Mouse (Mus musculus) midbrain, embryonic 15.5 days (tissue): ENCODE measurements at regions not wholly inside any gene's neighbourhood (a gene's known extent, or its start where the extent isn't known, plus 50 kb on each side); places are given as distances from the start of the nearest gene placed in this dataset.

Source experiments
- ATAC-seq: fragments of 200-750 bp; cut with Nextera tagmentation; replicated peaks from 2 replicates; pipeline ENCODE4 v1.8.0; 2017; ENCODE audit warnings: moderate TSS enrichment
- H3K27ac ChIP-seq: fragments of 300-500 bp; sonication (generic); 2 replicates; pipeline ENCODE4 v1.5.1; 2015; ENCODE audit warnings: mild to moderate bottlenecking, inconsistent platforms
- H3K27me3 ChIP-seq: fragments of 300-500 bp; sonication (generic); replicated peaks from 2 replicates; pipeline ENCODE4 v1.6.1; 2015; ENCODE audit warnings: inconsistent platforms
- H3K36me3 ChIP-seq: fragments of 300-500 bp; sonication (generic); replicated peaks from 2 replicates; pipeline ENCODE4 v1.6.1; 2015; ENCODE audit warnings: inconsistent platforms
- H3K4me1 ChIP-seq: fragments of 300-500 bp; sonication (generic); 2 replicates; pipeline ENCODE4 v1.6.1; 2015; ENCODE audit warnings: inconsistent platforms
- H3K4me2 ChIP-seq: fragments of 300-500 bp; sonication (generic); 2 replicates; pipeline ENCODE4 v1.6.1; 2015; ENCODE audit warnings: inconsistent platforms, mild to moderate bottlenecking, moderate library complexity
- H3K4me3 ChIP-seq: fragments of 300-500 bp; sonication (generic); 2 replicates; pipeline ENCODE4 v1.5.1; 2015; ENCODE audit warnings: mild to moderate bottlenecking, inconsistent platforms
- H3K9ac ChIP-seq: fragments of 300-500 bp; sonication (generic); 2 replicates; pipeline ENCODE4 v1.6.1; 2015; ENCODE audit warnings: mild to moderate bottlenecking, inconsistent platforms
- H3K9me3 ChIP-seq: fragments of 300-500 bp; sonication (generic); 2 replicates; pipeline ENCODE4 v1.6.1; 2016; ENCODE audit warnings: inconsistent platforms
- WGBS: fragments of 180-500 bp; shearing (Covaris S2); methylation state at CpG from one replicate; pipeline ENCODE4 v1.1.7; 2015; ENCODE audit warnings: mixed read lengths; 5-methylcytosine and 5-hydroxymethylcytosine counted together

DNA sequence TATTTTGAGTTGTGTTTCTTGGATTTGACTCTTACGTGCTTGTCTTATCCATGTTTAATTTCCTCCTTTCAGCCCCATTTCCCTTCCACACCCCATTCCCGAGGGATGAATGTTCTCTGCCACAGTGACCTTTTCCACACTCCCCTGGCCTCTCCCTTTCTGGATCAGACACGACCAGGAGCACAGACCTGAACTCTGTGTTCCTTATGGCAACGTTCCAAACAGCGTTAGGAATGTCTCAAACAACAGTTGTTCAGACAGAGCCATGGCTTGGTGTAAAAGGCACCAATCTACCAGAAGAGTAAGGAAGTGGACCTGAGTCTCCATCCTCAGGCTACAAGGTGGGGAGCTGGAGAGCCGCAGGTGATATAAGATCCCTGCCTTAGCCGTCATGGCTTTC is 52.6 kb upstream of the Dapl1 start:
- H3K27ac ChIP-seq: no peak overlapping the region
- WGBS: 88% methylated on average over 7 of the region's 7 CpGs
- ATAC-seq: no peak

More for the DNA sequence above, 52.6 kb upstream of the Dapl1 start:
- Histone ChIP-seq H3K9me3 (no peaks in the 10 kb centered on the region), H3K27me3 (no peaks in the 10 kb centered on the region), H3K9ac (no peak overlapping the region), H3K36me3 (no peaks in the 10 kb centered on the region), H3K4me1 (no peaks in the 10 kb centered on the region), H3K4me3 (no peak overlapping the region), H3K4me2 (no peak overlapping the region)
